Mouse (Mus musculus) kidney, embryonic 16.5 days (tissue): Measurements from ENCODE around the gene Nrip3. TPM values are rescaled to one million over a fixed set of nuclear protein-coding genes. Genes with fewer than 3 reads are reported as not detected.

Experiments
- ATAC-seq: fragments of 200-750 bp; cut with Nextera tagmentation; 2 replicates; pipeline ENCODE4 v1.8.0; 2017; ENCODE audit warnings: moderate TSS enrichment; ENCODE audit not compliant: low FRiP score, low TSS enrichment
- H3K27ac ChIP-seq: fragments of 300-500 bp; sonication (generic); 2 replicates; pipeline ENCODE4 v1.5.1; 2014; ENCODE audit warnings: low read length
- H3K27me3 ChIP-seq: fragments of 300-500 bp; sonication (generic); 2 replicates; pipeline ENCODE4 v1.6.1; 2014; ENCODE audit warnings: low read length, control low read depth, mixed read lengths; ENCODE audit not compliant: insufficient read depth
- H3K36me3 ChIP-seq: fragments of 300-500 bp; sonication (generic); 2 replicates; pipeline ENCODE4 v1.6.1; 2014; ENCODE audit warnings: low read length, control low read depth, mixed read lengths; ENCODE audit not compliant: insufficient read depth
- H3K4me1 ChIP-seq: fragments of 300-500 bp; sonication (generic); 2 replicates; pipeline ENCODE4 v1.6.1; 2014; ENCODE audit warnings: low read length, control low read depth, mixed read lengths; ENCODE audit not compliant: insufficient read depth
- H3K4me2 ChIP-seq: fragments of 300-500 bp; sonication (generic); replicated peaks from 2 replicates; pipeline ENCODE4 v1.6.1; 2014; ENCODE audit warnings: low read depth, low read length
- H3K4me3 ChIP-seq: fragments of 300-500 bp; sonication (generic); 2 replicates; pipeline ENCODE4 v1.5.1; 2014; ENCODE audit warnings: mild to moderate bottlenecking, low read length
- H3K9ac ChIP-seq: fragments of 300-500 bp; sonication (generic); replicated peaks from 2 replicates; pipeline ENCODE4 v1.6.1; 2014; ENCODE audit warnings: low read length
- H3K9me3 ChIP-seq: fragments of 300-500 bp; sonication (generic); 2 replicates; pipeline ENCODE4 v1.6.1; 2016; ENCODE audit warnings: low read length, control low read depth
- WGBS: fragments of 180-500 bp; shearing (Covaris S2); extraction: QIAGEN DNeasy Blood & Tissue Kit; methylation state at CpG from one replicate; pipeline ENCODE4 v1.1.7; 2014; 5-methylcytosine and 5-hydroxymethylcytosine counted together
- polyA plus RNA-seq: library from polyadenylated mRNA; unstranded; fragments of >200 nt; fragmentation: Nextera tagmentation; extraction: Ambion mirVana; gene quantifications from 2 replicates; pipeline ENCODE4 v1.2.1, GENCODE M21; 2015

Nrip3 gene
- polyA plus RNA-seq, 1 experiment from 2014 or later: 0.65 TPM

DNA sequence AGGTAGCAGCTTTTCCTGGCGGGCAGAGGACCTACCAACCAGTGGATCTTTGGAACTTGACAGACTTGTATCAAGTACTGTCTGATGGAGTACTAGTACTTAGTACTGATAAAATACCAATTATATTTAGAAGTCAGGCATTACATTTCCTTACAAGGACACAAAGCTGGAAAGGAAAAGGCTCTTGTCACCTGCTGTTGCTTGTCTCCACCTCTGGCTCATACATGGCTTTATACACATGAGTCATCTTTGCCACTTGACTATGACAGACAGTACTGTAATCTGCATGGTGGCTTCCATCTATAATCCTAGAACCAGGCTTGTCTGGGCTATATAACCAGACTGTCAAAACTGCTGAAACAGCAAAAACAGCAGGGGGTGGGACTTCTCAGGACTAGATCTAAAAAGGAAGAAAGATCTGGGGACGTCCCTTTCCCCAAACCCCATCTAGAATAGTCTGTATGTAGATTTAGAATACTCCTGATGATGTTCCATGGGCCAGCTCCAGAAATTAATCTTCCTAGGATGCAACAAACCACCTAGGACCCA is 68.3 kb downstream of the Nrip3 start:
- WGBS: 85% methylated on average over 2 of the region's 2 CpGs
- Histone ChIP-seq H3K9ac (no peak overlapping the region), H3K27me3 (no peaks in the 10 kb centered on the region), H3K27ac (no peak overlapping the region), H3K9me3 (no peaks in the 10 kb centered on the region), H3K4me2 (no peak overlapping the region), H3K4me1 (peaks cover 4% of the 10 kb centered on the region), H3K36me3 (peaks cover 16% of the 10 kb centered on the region), H3K4me3 (no peak overlapping the region)
- ATAC-seq: no peak

DNA sequence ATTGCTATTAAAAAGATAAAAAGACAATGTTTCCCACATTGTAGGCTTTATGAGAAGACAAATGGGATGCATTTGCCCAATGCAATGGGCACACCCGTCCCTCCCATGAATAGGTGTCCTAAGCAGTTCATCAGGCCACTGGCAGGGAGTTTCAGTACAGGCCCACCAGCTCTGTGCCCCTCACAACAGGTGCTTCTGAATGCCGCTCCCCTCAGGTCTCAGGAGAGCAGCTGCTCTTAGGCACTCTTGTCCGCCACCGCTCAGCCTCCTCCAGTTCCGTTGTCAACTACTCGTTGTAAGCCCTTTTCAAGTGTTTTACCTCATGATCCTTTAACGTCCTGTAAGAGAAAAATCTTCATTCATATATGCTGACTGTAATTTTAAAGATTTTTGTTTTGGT is 69.6 kb downstream of the Nrip3 start:
- H3K9me3 ChIP-seq: no peaks in the 10 kb centered on the region
- H3K4me3 ChIP-seq: no peak overlapping the region
- no peak overlapping the region for H3K27ac ChIP-seq
- WGBS: 79% methylated on average over 7 of the region's 7 CpGs
- H3K27me3 ChIP-seq: no peaks in the 10 kb centered on the region
- ATAC-seq: no peak
- no peak overlapping the region for H3K4me2 ChIP-seq
- peaks cover 9% of the 10 kb centered on the region for H3K4me1 ChIP-seq
- peaks cover 16% of the 10 kb centered on the region for H3K36me3 ChIP-seq
- H3K9ac ChIP-seq: no peak overlapping the region

DNA sequence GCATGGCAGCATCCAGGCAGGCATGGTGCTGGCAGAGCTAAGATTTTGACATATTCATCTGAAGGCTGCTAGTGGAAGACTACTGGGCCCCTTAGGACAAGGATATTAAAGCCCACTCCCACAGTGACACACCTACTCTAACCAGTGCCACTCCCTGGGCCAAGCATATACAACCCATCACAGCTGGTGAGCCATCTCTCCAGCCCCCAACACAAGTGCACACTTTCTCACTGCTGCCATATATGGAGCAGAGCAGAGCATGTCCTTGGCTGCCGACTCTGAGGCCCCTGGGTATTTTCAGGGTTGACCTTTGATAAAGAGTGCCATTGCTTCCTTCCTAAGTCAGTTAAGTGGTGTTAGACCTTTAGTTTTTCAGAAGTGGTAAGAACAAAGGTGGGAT is 71.8 kb downstream of the Nrip3 start:
- H3K36me3 ChIP-seq: peaks cover 16% of the 10 kb centered on the region
- ATAC-seq: no peak
- H3K9ac ChIP-seq: no peak overlapping the region
- WGBS: 62% methylated on average over 1 of the region's 1 CpGs
- no peak overlapping the region for H3K27ac ChIP-seq
- no peaks in the 10 kb centered on the region for H3K27me3 ChIP-seq
- H3K4me2 ChIP-seq: no peak overlapping the region
- H3K4me3 ChIP-seq: no peak overlapping the region
- peaks cover 9% of the 10 kb centered on the region for H3K4me1 ChIP-seq
- no peaks in the 10 kb centered on the region for H3K9me3 ChIP-seq

DNA sequence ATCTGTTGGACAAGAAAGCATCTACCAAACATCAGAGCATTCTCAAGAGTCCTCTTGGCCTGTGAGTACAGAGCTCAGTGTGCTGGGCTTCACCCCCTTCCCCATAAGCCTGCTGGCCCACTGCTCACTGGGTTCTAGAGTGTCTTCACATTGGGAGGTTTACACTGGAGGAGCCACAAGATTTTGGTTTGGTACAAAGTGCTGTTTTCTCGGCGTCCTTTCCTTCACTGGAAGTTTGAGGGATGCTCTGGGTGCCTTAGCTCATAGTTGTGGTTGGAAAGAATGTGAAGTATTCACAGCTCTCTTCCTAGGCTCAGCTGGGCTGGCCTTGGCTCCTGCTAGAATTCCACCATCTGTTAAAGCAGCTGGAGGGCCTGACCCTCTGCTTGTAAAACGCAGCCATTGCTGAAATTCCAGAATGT is 72.9 kb downstream of the Nrip3 start:
- no peak overlapping the region for H3K4me2 ChIP-seq
- H3K27ac ChIP-seq: peak overlapping the region; percentile 84
- H3K27me3 ChIP-seq: no peaks in the 10 kb centered on the region
- H3K36me3 ChIP-seq: peaks cover 16% of the 10 kb centered on the region
- H3K4me1 ChIP-seq: peaks cover 13% of the 10 kb centered on the region
- H3K9me3 ChIP-seq: no peaks in the 10 kb centered on the region
- H3K4me3 ChIP-seq: no peak overlapping the region
- WGBS: 44% methylated on average over 3 of the region's 3 CpGs
- no peak overlapping the region for H3K9ac ChIP-seq
- peak; percentile 85 for ATAC-seq

Other genes starting within 250 kb of the Nrip3 start
- gene St5, start 78.4 kb downstream of the Nrip3 start, polyA plus RNA-seq: 38.0 and 42.1 TPM in 2 replicates
- gene Akip1, start 78.3 kb downstream of the Nrip3 start, polyA plus RNA-seq: 32.8 and 34.0 TPM in 2 replicates
- gene BC051019, start 58.2 kb downstream of the Nrip3 start, polyA plus RNA-seq: 0.25 TPM in 1 of 2 replicates, not detected in the other
- 0.36 TPM in 1 of 2 replicates, not detected in the other for gene Ascl3, start 50.3 kb downstream of the Nrip3 start, polyA plus RNA-seq
- gene Tmem9b, start 29.1 kb downstream of the Nrip3 start, polyA plus RNA-seq: 60.2 and 64.1 TPM in 2 replicates
- gene Scube2, start 83.7 kb upstream of the Nrip3 start, polyA plus RNA-seq: 1.7 and 1.8 TPM in 2 replicates
- gene Dennd5a, start 178.4 kb upstream of the Nrip3 start, polyA plus RNA-seq: 30.9 and 31.3 TPM in 2 replicates
- 65.8 and 68.6 TPM in 2 replicates for gene Tmem41b, start 204.9 kb upstream of the Nrip3 start, polyA plus RNA-seq
- gene Ipo7, start 236.2 kb upstream of the Nrip3 start, polyA plus RNA-seq: 58.0 and 59.5 TPM in 2 replicates